ENCODE assay signal across 12 mouse cellular contexts in genomic region chr2:124792633-124793036, GRCm38 (mm10).
DNase-seq lines count a peak whose midpoint lies in the region; ATAC-seq and TF ChIP-seq lines count a peak whose summit lies in the region.
"Had no signal": no experiment of that assay in that cellular context is flagged by ENCODE, and none has a peak within 500 bp of the region (broad histone marks: within the 10 kb centered on the region; RNA-seq: fewer than 3 reads in every experiment).

No protein-coding gene starts in this region.

- no peaks in the 10 kb centered on the region for H3K27me3 ChIP-seq in hindbrain, embryonic 15.5 days
- no peaks in the 10 kb centered on the region for H3K27me3 ChIP-seq in hindbrain, embryonic 11.5 days (ENCODE audit: control insufficient read depth, insufficient read depth, low read length)
- H3K27me3 ChIP-seq in midbrain, postnatal 0 days (ENCODE audit: insufficient read depth, low read length) = no peaks in the 10 kb centered on the region

- DNase-seq in hindbrain, embryonic 11.5 days (ENCODE audit: low spot score) = no peak
- DNase-seq in brain, adult 2 months (ENCODE audit: low read depth, low spot score) = peak; percentile 94
- peak; percentile 76 to 78 for DNase-seq in cerebellum, postnatal 36 days
- DNase-seq in midbrain, postnatal 0 days (ENCODE audit: low spot score) = peak; percentile 91
- DNase-seq in kidney, adult 11 months = no peak
- DNase-seq in testis, postnatal 10 days (ENCODE audit: low spot score) = no peak
- no peak for DNase-seq in layer of hippocampus, adult 11-12 months (ENCODE audit: low spot score)
- DNase-seq: gastrocnemius, postnatal 36 days; heart, postnatal 36 days had no signal

- peak; percentile 69 for ATAC-seq in hindbrain, embryonic 15.5 days (ENCODE audit: low FRiP score, low read depth)
- ATAC-seq in hindbrain, embryonic 11.5 days (ENCODE audit: low FRiP score) = no peak
- ATAC-seq in midbrain, postnatal 0 days (ENCODE audit: low FRiP score) = no peak

- no peak overlapping the region for H3K4me3 ChIP-seq in hindbrain, embryonic 15.5 days
- H3K4me3 ChIP-seq in hindbrain, embryonic 11.5 days (ENCODE audit: low read depth, low read length) = no peak overlapping the region
- H3K4me3 ChIP-seq in midbrain, postnatal 0 days (ENCODE audit: low read depth, low read length) = no peak overlapping the region

- H3K27ac ChIP-seq in hindbrain, embryonic 15.5 days (replicated peaks) = no peak overlapping the region
- H3K27ac ChIP-seq in hindbrain, embryonic 11.5 days (ENCODE audit: low read depth, low read length) = no peak overlapping the region
- H3K27ac ChIP-seq in midbrain, postnatal 0 days (ENCODE audit: low read depth, low read length) = no peak overlapping the region
- H3K27ac ChIP-seq: macrophage had no signal

- H3K9ac ChIP-seq in hindbrain, embryonic 15.5 days = no peak overlapping the region
- no peak overlapping the region for H3K9ac ChIP-seq in hindbrain, embryonic 11.5 days (ENCODE audit: low read depth, low read length)
- H3K9ac ChIP-seq in midbrain, postnatal 0 days (replicated peaks; ENCODE audit: low read length, poor library complexity, severe bottlenecking) = no peak overlapping the region

- WGBS in hindbrain, embryonic 15.5 days = 44% methylated on average over 7 of the region's 7 CpGs
- 69% methylated on average over 7 of the region's 7 CpGs for WGBS in hindbrain, embryonic 11.5 days
- 15% methylated on average over 7 of the region's 7 CpGs for WGBS in midbrain, postnatal 0 days

- no peaks in the 10 kb centered on the region for H3K9me3 ChIP-seq in hindbrain, embryonic 15.5 days
- H3K9me3 ChIP-seq in hindbrain, embryonic 11.5 days (ENCODE audit: control insufficient read depth, low read length) = no peaks in the 10 kb centered on the region
- H3K9me3 ChIP-seq in midbrain, postnatal 0 days (ENCODE audit: low read length) = no peaks in the 10 kb centered on the region

- no peak for TF ChIP-seq CTCF in midbrain, postnatal 0 days (IDR thresholded peaks at IDR 0.05)

- H3K4me2 ChIP-seq in hindbrain, embryonic 15.5 days = no peak overlapping the region
- H3K4me2 ChIP-seq in hindbrain, embryonic 11.5 days (replicated peaks; ENCODE audit: low read depth, low read length) = no peak overlapping the region
- H3K4me2 ChIP-seq in midbrain, postnatal 0 days (ENCODE audit: low read depth, low read length, poor library complexity, severe bottlenecking) = no peak overlapping the region
- H3K4me2 ChIP-seq: liver, embryonic 11.5 days had no signal

- peaks cover 17% of the 10 kb centered on the region; the same call in 1 of the 2 replicates for H3K4me1 ChIP-seq in hindbrain, embryonic 15.5 days (replicated peaks)
- no peaks in the 10 kb centered on the region for H3K4me1 ChIP-seq in hindbrain, embryonic 11.5 days (replicated peaks; ENCODE audit: control insufficient read depth, insufficient read depth, low read length)
- no peaks in the 10 kb centered on the region; the same call in 1 of the 2 replicates for H3K4me1 ChIP-seq in midbrain, postnatal 0 days (ENCODE audit: insufficient read depth, low read length)

- no peaks in the 10 kb centered on the region for H3K36me3 ChIP-seq in hindbrain, embryonic 15.5 days
- H3K36me3 ChIP-seq in hindbrain, embryonic 11.5 days (ENCODE audit: control insufficient read depth, insufficient read depth, low read length) = no peaks in the 10 kb centered on the region
- no peaks in the 10 kb centered on the region for H3K36me3 ChIP-seq in midbrain, postnatal 0 days (ENCODE audit: insufficient read depth, low read length)

Comparison
In these comparisons a context has a peak if more than half of its experiments do, and no peak if none do; other contexts are left out.
1. DNase-seq: peak in brain, adult 2 months (single experiment), cerebellum, postnatal 36 days (2 of 2) and midbrain, postnatal 0 days (single experiment); none in hindbrain, embryonic 11.5 days (single experiment), kidney, adult 11 months (single experiment), testis, postnatal 10 days (single experiment) and layer of hippocampus, adult 11-12 months (single experiment).